Mouse (Mus musculus) embryonic facial prominence, embryonic 11.5 days (tissue): ENCODE measurements around the gene Stpg4. TPM values are rescaled to one million over a fixed set of nuclear protein-coding genes. Genes with fewer than 3 reads are reported as not detected.
A peak's percentile ranks its signal among the peaks of the same experiment; 100 is the strongest.

ENCODE experiments used
- ATAC-seq: fragments of 200-750 bp; cut with Nextera tagmentation; replicated peaks from 2 replicates; pipeline ENCODE4 v1.8.0; 2017; ENCODE audit warnings: low read depth; ENCODE audit not compliant: insufficient number of reproducible peaks, low FRiP score, low TSS enrichment
- DNase-seq: peaks from one replicate; pipeline ENCODE4 v3.0.0-alpha.2; 2015; ENCODE audit warnings: low spot score
- H3K27ac ChIP-seq: fragments of 300-500 bp; sonication (generic); replicated peaks from 2 replicates; pipeline ENCODE4 v1.5.1; 2014; ENCODE audit warnings: mild to moderate bottlenecking, low read depth, low read length, control low read depth
- H3K27me3 ChIP-seq: fragments of 300-500 bp; sonication (generic); 2 replicates; pipeline ENCODE4 v1.6.1; 2014; ENCODE audit warnings: mild to moderate bottlenecking, low read length, moderate library complexity, mixed read lengths; ENCODE audit not compliant: control insufficient read depth, insufficient read depth
- H3K36me3 ChIP-seq: fragments of 300-500 bp; sonication (generic); replicated peaks from 2 replicates; pipeline ENCODE4 v1.6.1; 2014; ENCODE audit warnings: low read depth, mild to moderate bottlenecking, low read length, moderate library complexity, mixed read lengths; ENCODE audit not compliant: control insufficient read depth, insufficient read depth
- H3K4me1 ChIP-seq: fragments of 300-500 bp; sonication (generic); 2 replicates; pipeline ENCODE4 v1.6.1; 2014; ENCODE audit warnings: low read length, mixed read lengths; ENCODE audit not compliant: control insufficient read depth, insufficient read depth
- H3K4me2 ChIP-seq: fragments of 300-500 bp; sonication (generic); 2 replicates; pipeline ENCODE4 v1.6.1; 2014; ENCODE audit warnings: low read depth, mild to moderate bottlenecking, control low read depth, low read length, moderate library complexity
- H3K4me3 ChIP-seq: fragments of 300-500 bp; sonication (generic); 2 replicates; pipeline ENCODE4 v1.5.1; 2014; ENCODE audit warnings: low read depth, low read length, control low read depth
- H3K9ac ChIP-seq: fragments of 300-500 bp; sonication (generic); replicated peaks from 2 replicates; pipeline ENCODE4 v1.6.1; 2014; ENCODE audit warnings: mild to moderate bottlenecking, control low read depth, low read length
- H3K9me3 ChIP-seq: fragments of 300-500 bp; sonication (generic); replicated peaks from 2 replicates; pipeline ENCODE4 v1.6.1; 2016; ENCODE audit warnings: mild to moderate bottlenecking, low read length, inconsistent platforms, mixed read lengths; ENCODE audit not compliant: control insufficient read depth
- WGBS: fragments of 180-500 bp; shearing (Covaris S2); extraction: QIAGEN DNeasy Blood & Tissue Kit; methylation state at CpG from one replicate; pipeline ENCODE4 v1.1.7; 2014; 5-methylcytosine and 5-hydroxymethylcytosine counted together
- polyA plus RNA-seq: library from polyadenylated mRNA; unstranded; fragments of >200 nt; fragmentation: Nextera tagmentation; extraction: Ambion mirVana; gene quantifications from 2 replicates; pipeline ENCODE4 v1.2.1, GENCODE M21; 2014

Gene Stpg4
- polyA plus RNA-seq, 1 experiment from 2014 or later: not detected

DNA sequence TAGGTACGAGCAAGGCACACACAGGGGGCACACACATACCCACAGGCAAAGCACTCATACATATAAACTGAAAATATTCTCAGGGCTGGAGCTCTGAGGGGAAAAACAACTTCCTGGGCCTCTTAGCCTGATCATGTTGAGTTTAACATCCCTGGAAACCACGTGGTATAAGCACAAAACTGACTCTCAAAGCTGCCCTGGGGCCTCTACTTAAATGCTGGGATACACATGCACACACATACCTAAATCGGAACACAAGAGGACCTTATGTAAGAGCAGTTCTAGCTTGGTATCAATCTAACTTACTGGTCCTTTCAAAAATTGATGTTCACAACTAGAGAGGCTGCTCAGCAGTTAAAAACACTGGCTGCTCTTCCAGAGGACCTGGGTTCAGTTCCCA is 1.9 kb upstream of the Stpg4 start:
- no peaks in the 10 kb centered on the region for H3K27me3 ChIP-seq
- no peak overlapping the region for H3K9ac ChIP-seq
- ATAC-seq (no peak), DNase-seq (no peak)
- WGBS: 81% methylated on average over 3 of the region's 3 CpGs
- no peak overlapping the region for H3K4me3 ChIP-seq
- H3K27ac ChIP-seq: no peak overlapping the region
- peaks cover 9% of the 10 kb centered on the region for H3K36me3 ChIP-seq
- no peaks in the 10 kb centered on the region for H3K4me1 ChIP-seq
- no peak overlapping the region for H3K4me2 ChIP-seq
- H3K9me3 ChIP-seq: no peaks in the 10 kb centered on the region

DNA sequence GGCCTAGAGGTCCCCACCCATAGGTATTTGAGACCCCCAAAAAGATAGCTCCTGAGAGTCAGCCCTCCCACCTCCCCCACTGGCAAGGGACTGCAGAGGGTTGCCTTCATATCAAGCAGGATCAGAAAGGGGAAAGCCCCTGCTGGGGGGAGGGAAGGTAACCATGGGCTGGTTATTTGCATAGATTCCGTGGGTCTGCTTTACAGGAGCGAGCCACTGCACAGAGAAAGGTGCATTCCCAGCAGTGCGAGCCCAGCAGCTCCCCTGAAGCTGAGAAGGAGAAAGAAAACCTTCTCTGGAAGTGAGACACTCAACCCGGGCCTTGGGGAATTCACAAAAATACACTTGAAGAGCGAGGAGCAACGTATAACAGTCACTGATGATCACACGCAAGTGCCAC is 9.5 kb downstream of the Stpg4 start:
- Histone ChIP-seq H3K4me1 (no peaks in the 10 kb centered on the region), H3K27ac (no peak overlapping the region), H3K9me3 (no peaks in the 10 kb centered on the region), H3K9ac (no peak overlapping the region), H3K4me2 (no peak overlapping the region), H3K36me3 (no peaks in the 10 kb centered on the region), H3K4me3 (no peak overlapping the region), H3K27me3 (no peaks in the 10 kb centered on the region)
- ATAC-seq (no peak), DNase-seq (no peak)
- 74% methylated on average over 7 of the region's 7 CpGs for WGBS

DNA sequence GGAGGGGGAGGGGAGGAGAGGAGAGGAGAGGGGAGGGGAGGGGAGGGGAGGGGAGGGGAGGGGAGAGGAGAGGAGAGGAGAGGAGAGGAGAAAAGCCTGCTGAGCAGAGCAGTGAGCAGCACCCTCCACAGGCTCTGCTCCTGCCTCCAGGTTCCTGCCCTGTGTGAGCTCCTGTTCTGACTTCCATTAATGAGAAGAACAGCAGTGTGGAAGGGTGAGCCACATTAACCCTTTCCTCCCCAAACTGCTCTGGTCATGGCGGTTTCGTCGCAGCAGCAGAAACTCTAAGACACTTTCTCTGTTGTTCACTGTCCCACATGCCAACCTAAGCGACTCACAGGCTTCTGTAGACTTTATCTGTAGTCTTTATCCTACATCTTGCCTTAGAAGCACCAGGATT is 20.9 kb downstream of the Stpg4 start:
- no peak for ATAC-seq

DNA sequence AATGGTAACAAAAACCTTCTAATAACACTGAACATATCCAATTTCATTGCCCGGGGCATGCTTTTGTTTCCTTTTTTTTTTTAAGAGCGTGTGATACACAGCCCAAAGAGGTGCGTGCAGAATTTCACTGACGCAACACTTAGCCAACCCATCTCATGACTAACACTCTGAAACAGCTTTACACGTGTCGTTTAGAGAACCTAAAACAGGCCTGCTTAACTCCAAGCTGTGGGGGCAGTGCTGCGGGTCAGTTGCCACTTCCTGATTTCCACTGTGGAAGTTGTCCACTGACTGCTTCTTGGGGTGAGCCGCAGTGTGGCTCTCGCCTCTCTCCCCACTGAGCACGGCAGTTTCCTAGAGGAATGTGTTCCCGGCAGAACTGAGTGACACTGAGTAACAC is 22.0 kb downstream of the Stpg4 start:
- DNase-seq (peak; percentile 18), ATAC-seq (no peak)
- H3K36me3 ChIP-seq: no peaks in the 10 kb centered on the region
- H3K27me3 ChIP-seq: no peaks in the 10 kb centered on the region
- H3K4me3 ChIP-seq: no peak overlapping the region
- WGBS: 65% methylated on average over 11 of the region's 11 CpGs
- H3K9me3 ChIP-seq: no peaks in the 10 kb centered on the region
- H3K4me2 ChIP-seq: no peak overlapping the region
- H3K9ac ChIP-seq: no peak overlapping the region
- no peaks in the 10 kb centered on the region for H3K4me1 ChIP-seq
- H3K27ac ChIP-seq: no peak overlapping the region

More for the DNA sequence above, 20.9 kb downstream of the Stpg4 start:
- 80% methylated on average over 4 of the region's 4 CpGs for WGBS
- no peaks in the 10 kb centered on the region for H3K27me3 ChIP-seq
- DNase-seq: no peak
- H3K9ac ChIP-seq: no peak overlapping the region
- no peaks in the 10 kb centered on the region for H3K36me3 ChIP-seq
- no peaks in the 10 kb centered on the region for H3K4me1 ChIP-seq
- no peaks in the 10 kb centered on the region for H3K9me3 ChIP-seq
- no peak overlapping the region for H3K27ac ChIP-seq
- H3K4me3 ChIP-seq: no peak overlapping the region
- H3K4me2 ChIP-seq: no peak overlapping the region

DNA sequence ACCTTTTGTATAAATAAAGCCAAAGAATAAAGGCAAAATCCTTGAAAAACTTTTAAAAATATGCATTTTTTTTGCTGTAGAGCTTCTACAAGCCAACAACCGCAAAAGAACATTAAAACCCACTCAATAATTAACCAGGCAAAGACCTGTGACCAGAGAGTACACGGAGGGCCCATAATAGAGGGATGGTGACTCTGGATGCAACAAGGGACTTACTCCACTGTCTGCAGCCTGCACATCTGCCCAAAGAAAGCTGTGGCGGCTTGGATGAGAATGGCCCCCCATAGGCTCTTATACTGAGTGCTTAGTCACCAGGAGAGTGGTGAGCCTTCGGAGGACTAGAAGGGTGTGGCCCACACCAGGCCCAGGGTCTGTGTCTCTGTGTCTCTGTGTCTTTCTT is 24.1 kb downstream of the Stpg4 start:
- no peak overlapping the region for H3K4me3 ChIP-seq
- H3K4me1 ChIP-seq: no peaks in the 10 kb centered on the region
- ATAC-seq: 0 out of 2 replicates have a peak, but pooled peaks have one; percentile 34

DNA sequence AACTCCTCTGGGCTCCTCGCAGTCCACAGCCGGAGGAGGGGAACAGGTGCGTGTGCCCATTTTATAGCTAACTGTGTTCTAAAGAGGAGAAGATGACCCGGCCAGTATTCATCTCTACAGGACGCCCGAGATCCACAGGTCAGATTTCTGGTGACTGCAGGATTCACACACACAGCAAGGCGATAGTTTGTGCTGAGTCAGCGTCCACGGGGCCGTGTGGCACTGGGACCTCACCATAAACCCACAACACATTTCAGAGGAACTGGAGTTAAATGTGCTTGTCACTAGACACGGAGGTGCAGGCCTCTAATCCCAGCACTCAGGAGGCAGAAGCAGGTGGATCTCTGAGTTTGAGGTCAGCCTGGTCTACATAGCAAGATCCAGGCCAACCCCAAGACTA is 25.1 kb downstream of the Stpg4 start:
- DNase-seq: no peak

More for the DNA sequence above, 24.1 kb downstream of the Stpg4 start:
- Histone ChIP-seq H3K9me3 (no peaks in the 10 kb centered on the region), H3K27me3 (no peaks in the 10 kb centered on the region), H3K27ac (no peak overlapping the region), H3K4me2 (no peak overlapping the region), H3K9ac (no peak overlapping the region), H3K36me3 (no peaks in the 10 kb centered on the region)
- DNase-seq: no peak
- 83% methylated on average over 4 of the region's 4 CpGs for WGBS

DNA sequence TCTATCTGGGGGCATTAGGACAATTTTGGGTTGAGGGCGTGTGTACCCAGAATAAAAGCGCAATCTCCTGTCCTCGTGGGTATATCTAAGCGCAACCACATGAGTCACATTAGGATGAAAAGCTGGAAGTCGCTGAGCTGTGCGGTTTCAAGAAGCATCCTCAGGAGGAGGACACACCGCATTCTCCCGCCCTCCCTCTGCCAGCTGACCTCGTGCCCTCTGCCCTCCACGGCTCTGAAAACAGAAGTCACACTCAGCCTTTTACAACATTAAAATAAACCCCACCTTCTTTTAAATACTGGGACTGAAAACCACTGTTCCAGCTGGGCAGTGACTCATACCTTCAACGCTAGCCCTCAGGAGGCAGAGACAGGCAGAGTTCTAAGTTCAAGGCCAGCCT is 30.5 kb downstream of the Stpg4 start:
- Histone ChIP-seq H3K36me3 (no peaks in the 10 kb centered on the region), H3K9me3 (no peaks in the 10 kb centered on the region), H3K9ac (no peak overlapping the region), H3K27me3 (no peaks in the 10 kb centered on the region), H3K4me2 (no peak overlapping the region), H3K27ac (no peak overlapping the region), H3K4me1 (no peaks in the 10 kb centered on the region), H3K4me3 (no peak overlapping the region)
- ATAC-seq (no peak), DNase-seq (no peak)
- 61% methylated on average over 11 of the region's 11 CpGs for WGBS

More for the DNA sequence above, 25.1 kb downstream of the Stpg4 start:
- no peaks in the 10 kb centered on the region for H3K27me3 ChIP-seq
- no peak overlapping the region for H3K9ac ChIP-seq
- H3K36me3 ChIP-seq: no peaks in the 10 kb centered on the region
- no peak for ATAC-seq
- H3K4me2 ChIP-seq: no peak overlapping the region
- H3K4me3 ChIP-seq: no peak overlapping the region
- no peaks in the 10 kb centered on the region for H3K4me1 ChIP-seq
- WGBS: 89% methylated on average over 11 of the region's 11 CpGs
- no peaks in the 10 kb centered on the region for H3K9me3 ChIP-seq
- H3K27ac ChIP-seq: no peak overlapping the region

DNA sequence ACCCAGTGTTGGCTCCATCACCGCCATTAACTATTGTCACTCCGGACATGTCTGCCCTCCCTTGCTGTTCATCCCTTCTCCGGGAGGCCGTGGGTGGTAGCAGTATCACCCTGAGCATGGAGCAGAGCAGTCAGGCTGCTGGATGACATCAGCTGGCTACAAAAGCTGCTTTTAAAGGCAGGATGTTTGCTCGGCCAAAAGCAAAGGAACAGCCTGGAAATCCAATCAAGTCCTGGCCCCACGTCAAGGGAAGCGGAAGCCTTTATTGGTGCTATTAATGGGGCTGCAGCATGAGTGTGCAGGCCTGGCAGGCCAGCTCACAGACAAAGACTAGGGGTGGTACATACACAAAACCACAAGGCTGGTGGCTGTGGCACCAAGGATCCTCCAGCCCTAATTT is 36.3 kb downstream of the Stpg4 start:
- no peaks in the 10 kb centered on the region for H3K27me3 ChIP-seq
- 80% methylated on average over 7 of the region's 7 CpGs for WGBS
- no peak for DNase-seq
- ATAC-seq: no peak
- no peak overlapping the region for H3K4me3 ChIP-seq
- no peak overlapping the region for H3K27ac ChIP-seq
- no peak overlapping the region for H3K4me2 ChIP-seq
- no peaks in the 10 kb centered on the region for H3K9me3 ChIP-seq
- H3K36me3 ChIP-seq: no peaks in the 10 kb centered on the region
- H3K4me1 ChIP-seq: no peaks in the 10 kb centered on the region
- no peak overlapping the region for H3K9ac ChIP-seq
